Mouse (Mus musculus): ENCODE measurements around the gene Brinp1.
"Not testable (repeated sequence)": the region's sequence is repeated elsewhere in the genome, so short reads cannot be mapped to it uniquely, and the experiment has no call there.

Brinp1 gene

DNA sequence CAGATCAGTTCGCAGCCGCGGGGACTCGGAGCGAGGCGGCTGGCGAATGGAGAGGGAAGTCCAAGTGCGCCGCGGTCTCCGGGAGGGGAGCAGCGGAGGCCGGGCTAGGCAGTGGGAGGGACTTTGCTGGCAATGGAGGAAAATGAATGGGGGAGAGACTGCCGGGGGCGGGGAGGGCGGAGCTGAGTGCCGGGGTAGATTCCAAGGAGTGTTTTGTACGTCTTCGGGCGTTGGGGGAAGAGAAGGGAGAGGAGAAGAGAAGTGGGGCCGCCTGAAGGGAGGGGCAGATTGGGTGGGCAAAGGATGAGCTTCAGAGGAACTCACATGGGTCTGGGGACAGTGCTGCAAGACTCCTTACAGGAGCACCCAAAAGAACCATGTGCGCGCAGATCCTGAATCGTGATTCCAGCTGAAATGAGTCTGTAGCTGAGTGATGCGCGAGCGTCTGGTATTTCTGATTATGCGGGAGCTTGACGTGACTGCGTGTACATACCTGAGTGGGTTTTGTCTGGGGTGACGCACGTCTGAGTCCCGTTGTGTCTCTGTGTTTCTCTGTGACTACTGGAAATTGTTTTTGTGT is at the start of gene Brinp1:
Gene Brinp1 (minus strand): TSS at position 76 of the 580 bp plus-strand sequence.
- no peak for DNase-seq

DNA sequence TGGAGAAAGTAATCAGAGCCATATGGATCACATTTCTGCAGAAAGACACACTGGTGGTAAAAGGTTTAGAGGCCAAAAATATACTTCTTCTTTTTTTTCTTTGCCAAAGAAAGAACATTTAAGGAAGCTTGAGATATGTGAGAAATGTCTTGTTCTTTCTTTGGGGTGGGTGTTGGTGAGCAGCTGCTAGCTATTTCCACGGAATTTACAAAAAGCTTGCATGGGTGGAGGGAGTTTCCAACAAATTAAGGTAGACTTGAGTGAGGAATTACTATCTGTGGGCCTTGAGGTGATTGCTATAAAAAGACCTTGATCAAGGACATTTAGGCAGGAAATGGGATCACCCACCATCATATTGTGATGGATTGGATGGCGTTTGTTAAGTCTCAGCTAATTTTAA is 3.1 kb upstream of the Brinp1 start:
- no peak for DNase-seq

DNA sequence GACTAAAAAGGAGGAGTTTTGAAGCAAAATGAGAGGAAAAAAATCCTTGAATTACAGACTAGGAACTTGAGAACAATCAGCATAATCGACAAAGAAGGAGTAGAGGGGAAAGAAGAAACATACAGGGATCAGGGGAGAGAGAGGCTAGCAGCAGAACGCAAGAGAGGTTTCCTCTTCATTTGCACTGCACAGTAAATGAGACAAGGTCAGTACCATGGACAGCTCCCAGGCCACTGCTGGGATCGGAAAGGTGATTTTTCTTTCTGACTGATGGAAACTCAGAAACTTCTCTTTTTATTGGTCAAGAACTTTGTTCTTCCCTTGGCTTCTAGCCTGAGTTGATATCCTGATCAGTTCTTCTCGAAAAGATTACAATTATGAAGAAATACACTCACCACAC is 1.4 kb upstream of the Brinp1 start:
- no peak for DNase-seq

DNA sequence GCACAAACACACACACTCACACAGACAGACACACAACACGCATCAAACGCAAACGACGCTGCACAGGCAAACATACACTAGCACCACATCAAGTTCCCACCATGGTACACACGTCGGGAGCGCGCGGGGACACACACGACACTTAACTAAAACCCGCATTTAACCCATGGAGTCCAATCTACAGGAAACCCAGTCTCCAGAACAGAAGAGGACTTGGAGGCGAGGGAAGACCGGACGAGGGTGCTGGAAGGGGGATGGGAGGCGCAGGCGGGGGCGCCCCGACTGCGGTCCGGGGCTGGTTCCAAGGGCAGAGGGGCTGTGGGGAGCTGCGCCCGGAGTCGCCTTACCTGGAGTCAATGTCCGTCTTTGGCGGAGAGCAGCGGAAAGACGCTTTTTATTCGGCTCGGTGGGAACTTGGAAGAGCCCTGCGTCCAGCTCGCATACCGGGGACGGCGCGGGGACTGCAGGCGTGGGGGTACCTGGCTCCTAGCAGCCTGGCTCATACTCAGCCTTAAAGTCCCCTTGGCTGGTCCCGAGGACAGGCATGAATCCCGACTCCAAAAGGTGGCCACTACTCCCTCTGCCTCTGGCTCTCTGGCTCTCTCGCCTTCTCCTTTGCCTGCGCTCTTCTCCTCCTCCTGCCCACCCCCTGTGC is 403 bp downstream of the Brinp1 start:
- DNase-seq: no peak

DNA sequence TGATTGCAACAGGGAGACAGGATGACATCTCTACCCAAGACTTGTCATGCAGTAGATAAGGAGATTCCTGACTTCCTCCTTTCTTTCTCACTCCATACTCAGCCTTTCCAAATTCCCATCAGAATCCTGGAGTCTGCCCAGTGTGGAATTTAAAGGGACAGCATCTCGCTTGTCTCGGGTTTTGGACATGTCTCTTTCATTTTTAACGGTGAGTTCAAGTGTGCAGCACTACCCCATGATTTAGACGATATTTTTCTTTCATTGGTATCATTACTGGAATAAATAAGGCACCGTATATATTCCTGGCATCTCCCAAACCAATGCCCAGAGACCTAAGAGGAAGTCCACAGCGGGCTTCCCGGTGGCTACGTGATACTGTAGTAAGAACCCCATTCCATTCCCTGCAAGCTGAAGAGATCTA is 1.1 kb downstream of the Brinp1 start:
- no peak for DNase-seq

DNA sequence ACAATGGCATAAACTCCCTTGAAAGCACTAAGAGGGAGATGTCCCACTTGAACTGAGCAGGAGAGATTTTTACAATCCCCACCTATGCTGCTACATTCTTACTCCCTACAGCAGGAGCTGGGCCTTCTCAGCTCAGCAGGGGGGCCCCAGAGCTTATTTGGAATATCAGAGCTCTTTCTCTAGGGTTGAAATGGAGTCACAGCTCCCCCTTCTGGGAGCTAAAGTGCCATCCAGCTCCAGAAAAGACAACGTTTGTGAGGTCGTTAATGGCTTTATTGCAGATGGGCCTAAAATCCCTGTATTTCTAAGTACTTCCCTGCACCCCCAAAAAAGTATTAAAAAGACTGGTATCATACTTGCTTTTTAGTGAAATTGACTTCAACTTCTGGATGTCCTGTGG is 3.6 kb downstream of the Brinp1 start:
- DNase-seq: no peak

DNA sequence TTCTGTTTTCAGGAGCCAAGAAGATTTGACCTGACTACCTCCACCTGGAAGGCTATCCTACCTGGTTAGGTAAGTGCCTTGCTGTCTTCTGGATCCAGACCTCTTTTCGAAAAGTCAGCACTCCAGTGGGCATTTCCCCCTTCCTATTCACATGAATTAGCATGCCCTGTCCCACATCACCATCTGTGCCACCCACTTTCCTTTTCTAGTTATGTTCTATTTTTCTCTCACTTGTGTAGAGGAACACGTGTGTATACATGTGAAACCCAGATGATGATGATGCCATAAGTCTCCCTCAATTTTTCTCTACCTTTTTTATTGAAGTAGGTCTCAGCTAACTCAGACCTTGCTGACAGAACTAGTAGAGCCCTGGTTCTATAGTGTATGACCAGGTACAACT is 11.3 kb downstream of the Brinp1 start:
- no peak for DNase-seq

DNA sequence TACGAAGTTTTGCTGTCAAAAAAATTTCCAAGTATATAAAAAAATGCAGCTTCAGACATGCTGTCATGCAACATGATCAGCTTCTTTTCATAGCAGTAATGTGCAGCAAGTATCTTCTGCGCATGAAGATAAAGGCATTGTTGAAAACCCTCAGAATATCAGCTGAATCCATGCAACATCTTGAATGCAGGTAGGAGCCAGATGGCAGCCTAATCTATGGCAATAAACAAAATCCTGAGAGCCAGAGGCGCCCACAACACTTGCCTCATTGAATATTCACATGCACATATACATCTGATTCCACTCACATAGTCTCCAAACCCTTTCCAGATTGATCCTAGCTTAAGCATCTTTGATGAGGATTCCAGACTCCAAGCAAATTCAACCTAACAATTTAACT is 24.2 kb downstream of the Brinp1 start:
- no peak for DNase-seq

DNA sequence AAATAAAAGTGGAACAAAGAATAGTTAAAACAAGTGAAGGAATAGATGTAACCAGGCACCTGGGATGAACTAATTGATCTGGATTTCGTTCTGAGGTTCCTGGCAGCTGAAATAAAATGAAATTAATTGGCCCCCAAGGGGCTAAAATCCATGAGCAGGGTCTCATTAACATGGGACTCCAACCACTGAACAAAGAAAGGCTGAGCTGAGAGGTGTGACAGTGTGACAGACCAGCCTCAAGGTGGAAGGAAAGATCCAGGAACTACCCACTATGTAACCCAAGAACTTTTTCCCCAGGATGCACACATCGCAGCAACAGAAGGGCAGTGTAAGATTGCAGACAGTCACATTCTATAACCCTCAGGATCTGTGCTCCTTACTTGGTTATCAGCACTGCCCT is 28.1 kb downstream of the Brinp1 start:
- DNase-seq: no peak

DNA sequence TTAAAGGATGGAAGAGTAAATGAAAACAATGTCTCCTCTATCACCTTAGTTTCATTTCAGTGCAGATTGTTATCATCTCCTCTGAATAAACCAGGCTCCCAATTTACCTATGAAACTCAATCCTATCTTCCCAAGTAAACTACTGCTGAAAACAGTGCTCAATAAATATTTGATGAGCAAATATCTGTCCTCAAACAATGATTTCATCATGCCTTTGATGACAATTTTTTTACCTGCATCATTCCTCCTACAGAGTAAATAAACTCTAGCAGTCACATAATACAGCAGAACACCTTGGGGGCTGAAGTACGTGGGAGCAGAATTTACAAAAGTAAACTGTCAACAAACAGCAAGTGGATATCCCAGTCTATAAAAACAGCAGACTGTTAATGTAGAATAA is 31.3 kb downstream of the Brinp1 start:
- no peak for DNase-seq

DNA sequence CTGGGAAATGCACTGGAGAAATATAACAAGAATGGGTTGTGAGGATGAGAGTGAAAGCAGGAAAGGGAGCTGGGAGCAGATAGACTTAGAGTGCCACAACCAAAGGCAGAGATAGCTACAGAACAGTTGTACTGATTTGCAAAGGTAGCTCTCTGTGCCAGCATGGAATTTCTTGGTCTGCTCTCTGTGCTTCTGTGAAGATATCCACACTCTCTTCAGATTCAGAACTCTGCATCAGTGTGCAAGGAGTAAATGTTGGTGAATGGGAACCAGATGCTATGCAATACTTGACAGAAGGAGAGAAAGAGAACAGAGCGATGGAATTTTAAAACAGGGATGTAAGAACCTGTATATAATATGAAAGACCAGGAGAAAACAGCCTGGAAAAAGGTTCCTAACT is 31.7 kb downstream of the Brinp1 start:
- DNase-seq: no peak

DNA sequence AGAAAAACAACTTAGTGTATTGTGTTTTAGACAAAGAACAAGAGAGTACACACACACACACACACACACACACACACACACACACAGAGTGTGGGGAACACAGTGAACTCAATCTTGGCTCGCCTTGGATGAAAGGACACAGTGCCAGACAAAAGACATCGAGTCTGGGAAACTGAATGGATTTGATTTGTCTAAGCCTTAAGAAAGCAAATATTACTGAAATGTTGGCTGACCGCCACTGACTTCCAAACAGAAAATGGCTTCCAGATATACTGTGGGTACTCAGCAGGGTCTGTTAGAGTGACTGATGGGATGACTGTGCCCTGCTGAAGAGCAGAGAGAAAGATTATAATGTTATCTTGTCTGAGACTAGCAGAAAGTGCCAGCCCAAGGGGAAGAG is 34.1 kb downstream of the Brinp1 start:
- no peak for DNase-seq

DNA sequence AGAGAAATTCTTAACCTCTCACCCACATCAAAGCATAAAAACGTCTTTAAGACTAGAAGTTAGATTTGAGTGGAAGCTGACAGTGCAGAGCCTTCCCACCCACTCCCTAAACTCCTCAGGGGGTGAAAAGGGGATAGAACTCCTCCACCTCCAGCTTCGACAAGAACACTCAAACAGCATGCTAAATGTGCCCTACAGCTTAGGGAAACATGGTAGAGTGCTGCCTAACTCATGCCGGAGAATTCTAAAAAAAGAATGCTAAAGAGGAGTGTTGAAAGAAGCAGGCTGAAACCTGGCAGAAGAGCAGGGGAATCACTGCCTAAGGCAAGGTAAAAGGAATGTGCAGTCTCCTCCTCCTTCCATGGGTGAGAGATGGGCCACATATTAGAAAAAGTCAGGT is 43.3 kb downstream of the Brinp1 start:
- DNase-seq: no peak

DNA sequence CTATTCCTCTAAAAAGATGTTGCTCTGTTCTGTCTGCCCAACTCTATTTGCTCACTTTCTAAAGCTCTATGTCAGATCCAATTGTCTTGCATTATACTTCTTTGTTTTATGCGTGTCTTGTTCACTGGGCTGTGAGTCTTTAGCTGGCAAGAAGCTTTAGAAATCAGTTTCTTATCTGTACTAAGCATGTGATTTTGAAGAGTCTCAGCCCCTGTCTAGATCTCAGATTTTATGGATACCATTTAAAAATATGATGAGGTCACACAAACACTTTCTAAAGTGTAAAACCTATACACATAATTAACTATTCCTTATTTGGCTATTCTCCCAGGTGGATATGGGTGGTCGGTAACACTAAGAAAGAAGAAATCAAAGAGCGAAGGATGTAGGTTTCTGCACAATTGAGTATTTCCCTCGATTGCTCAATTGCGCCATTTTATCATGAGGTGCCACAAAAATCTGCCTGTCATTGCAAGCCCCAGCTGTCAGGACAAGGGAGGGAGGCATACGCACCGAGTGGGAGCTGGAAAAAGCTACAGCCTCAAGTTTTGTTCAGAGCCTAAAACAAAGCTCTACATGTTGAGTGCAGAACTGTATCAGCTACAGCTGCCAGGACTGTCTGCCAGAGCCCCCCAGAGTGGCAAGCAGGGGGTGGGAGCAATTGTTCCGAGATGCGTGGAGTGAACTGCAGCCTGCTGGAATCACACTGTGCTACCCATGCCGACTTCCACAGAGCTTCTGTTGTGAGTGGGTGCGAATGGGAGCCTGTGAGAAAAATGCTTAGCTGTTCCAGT is 47.6 kb downstream of the Brinp1 start:
- DNase-seq: no peak

DNA sequence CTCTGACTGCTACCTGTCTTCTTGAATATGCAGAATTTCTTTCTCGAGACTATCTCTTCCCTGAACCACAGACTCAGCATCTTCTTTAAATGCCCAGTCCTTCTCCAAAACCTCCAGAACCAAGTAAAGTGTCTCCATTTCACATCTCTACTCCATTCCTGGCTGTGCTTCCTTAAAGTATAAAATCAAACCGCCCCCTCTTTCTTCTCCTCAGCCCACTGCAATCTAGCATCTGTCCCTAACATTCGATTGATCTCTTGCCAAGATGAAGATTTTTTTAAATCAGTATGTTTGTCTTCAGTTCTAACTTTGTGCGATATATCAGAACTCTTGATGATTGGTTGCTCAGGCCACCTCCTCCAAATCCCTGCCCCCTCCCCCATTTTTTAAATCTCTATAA is 63.7 kb downstream of the Brinp1 start:
- DNase-seq: no peak

DNA sequence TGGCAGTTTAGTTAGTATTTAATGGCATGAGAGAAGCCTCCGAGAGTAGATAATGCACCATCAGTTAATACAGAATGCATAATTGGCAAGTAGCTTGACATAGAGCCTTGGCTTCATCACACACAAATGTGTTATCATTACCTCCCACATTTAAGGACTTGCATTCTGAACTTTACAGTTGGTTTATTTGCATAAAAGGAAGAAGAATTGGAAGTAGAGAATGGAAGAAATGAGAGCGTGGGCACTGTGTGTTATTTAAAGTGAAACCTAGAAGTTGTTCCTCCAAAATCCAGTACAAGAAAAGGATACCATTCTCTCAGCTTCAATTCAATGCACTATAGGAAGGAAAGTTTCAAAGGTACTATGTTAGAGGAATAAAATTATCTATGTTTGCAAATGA is 67.9 kb downstream of the Brinp1 start:
- DNase-seq: no peak

DNA sequence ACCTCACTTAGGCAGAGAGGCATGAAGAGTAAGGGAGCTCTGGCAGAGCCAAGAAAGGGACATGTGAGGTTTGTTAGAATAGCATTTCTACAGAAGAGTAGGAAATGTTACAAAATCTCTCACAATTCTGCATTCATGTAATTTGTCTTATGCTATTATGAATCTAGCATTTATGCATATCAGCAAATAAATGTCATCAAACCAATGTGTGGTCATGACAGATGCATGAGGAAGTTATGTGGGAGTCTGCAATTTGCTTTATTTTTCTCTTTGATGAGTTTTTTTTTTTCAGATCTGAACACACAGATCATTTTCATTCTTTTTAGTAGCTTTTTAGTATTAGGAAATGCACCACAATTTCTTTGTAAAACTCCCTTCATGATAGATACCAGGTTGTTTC is 82.2 kb downstream of the Brinp1 start:
- no peak for DNase-seq

DNA sequence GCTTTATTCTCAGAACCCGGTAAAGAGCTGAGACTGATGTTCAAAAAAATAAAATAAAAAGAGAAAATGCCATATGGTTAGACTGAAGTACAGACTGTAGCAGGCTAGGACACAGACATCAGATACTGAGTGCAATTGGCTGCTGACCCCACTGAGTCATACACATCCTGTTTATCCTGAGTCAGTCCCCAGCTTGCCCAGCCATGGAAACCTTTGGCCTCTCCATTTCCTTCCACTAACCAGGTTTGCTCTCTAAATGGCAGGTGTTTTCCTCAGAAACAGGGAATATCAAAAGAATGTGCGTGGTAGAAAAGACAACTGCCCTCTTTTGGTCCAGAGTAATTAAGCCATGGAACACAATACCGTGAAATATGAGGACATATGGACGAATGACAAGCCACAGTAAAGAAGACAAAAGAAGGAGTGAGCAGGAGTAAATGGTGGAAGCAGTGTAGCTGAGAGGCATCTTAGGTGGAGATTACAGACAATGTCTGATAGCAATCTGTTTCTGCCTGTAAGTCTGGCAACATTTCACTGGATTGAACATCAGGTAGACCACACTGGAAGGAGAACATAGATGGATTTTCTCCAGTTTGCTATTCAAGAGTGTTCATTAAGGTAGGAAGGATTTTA is 88.9 kb downstream of the Brinp1 start:
- no peak for DNase-seq

DNA sequence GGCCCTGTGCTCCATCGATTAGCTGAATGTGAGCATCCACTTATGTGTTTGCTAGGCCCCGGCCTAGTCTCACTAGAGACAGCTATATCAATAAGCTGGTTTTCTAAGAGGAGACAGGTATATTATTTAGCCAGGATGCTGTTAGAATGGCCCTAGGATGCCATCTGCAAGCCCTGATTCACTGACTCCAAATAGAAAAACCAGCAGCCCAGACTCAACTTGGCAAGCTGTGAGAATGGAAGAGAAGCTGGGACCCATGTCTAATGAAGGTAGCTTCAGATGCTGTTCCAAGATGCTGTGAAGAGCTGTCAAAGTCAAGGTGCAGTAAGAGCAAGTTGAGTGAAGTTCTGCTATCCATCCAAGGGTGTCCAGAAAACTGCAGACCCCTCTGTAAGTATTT is 89.5 kb downstream of the Brinp1 start:
- no peak for DNase-seq

DNA sequence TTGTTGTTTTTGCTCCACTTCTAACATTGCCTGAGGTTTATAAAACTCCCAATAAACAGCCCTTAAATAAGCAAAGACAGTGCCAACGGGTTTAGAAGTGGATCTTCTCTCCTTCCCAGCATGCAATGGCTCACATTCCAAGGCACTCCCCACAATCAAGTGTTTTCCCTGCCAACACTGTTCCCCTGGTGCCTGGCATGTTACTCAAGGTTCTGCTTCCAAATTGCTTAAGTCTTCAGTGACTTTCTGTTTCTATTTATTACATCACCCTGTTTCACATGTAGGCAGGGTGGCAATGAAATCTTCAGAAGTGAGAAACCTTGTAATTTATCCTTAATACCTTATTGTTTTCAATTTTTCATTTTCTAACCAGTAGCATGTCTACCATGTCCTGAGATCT is 97.3 kb downstream of the Brinp1 start:
- DNase-seq: no peak

DNA sequence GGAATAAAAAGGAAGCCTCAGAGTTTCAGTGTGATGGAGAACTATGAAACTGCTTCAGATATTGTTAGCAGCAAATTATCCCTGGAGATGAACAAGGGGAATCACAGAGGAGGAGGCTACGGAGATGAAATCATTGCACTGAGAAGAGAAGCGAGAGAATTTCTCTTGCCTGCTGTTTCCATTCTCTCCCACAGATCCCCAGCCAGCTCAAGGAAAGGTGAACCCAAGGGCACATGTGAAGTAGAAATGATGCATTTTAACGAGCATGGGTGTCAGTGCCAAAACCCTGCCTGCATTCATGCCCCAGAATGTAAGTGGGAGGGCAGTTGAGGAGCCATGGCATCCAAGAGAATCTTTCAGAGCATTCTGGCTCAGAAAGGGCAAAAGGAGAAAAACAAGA is 104.5 kb downstream of the Brinp1 start:
- no peak for DNase-seq

DNA sequence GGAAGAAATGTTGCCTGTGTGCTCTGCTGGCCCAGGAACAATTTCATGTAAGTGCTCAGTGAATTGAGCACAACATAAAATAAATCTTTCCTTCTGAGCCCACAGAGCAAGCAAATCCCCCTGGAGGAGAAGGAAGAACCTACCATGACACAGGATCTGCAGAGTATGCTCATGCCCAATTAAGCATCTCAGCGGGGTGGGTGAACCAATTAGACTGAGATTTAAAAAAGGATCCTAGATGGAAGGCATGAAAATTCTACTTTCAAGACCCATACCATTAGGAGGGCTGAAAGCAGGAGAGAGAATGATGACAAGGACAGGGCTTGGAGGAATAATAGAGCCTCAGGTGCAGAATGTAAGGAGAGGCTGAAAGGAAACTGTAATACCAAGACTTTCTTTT is 107.2 kb downstream of the Brinp1 start:
- DNase-seq: no peak

DNA sequence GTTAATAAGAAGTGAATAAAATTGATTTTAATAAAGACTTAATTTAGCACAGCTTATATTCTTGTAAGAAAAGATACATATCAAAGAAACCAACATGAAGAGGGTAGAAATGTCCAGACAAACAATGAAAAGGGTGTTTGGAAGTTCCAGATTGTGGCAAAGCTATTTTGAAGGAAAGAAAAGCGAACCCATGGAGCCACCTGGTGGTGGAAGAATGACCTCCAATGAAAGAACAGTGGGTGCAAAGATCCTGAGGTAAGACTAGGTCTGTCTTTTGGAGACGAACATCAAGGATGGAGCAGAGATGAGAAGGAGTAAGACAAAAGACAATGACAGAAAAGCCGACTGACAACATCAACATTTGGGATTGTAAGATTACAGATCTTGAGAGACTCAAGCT is 108.2 kb downstream of the Brinp1 start:
- DNase-seq: no peak

DNA sequence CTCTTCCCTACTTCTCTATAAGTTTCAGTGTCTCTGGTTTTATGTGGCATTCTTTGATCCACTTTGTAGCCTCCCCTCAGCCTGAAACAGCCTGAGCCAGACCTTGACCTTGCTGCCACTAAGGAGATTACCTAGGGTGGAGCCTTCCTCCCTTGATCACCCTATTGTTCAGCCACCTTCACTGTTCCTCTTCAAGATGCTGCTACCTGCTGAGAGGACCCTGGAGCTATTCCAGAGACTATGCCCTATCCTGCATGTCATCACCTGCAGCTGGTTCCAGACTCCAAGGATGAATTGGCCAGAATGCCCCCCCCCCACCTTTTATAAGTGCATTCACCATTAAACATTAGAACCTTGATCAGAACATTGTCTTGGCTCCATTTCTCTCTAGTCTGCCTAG is 140.2 kb downstream of the Brinp1 start:
- not testable (repeated sequence) for DNase-seq

All from kidney, adult 11 months (tissue).